Mouse (Mus musculus) midbrain, embryonic 15.5 days (tissue): ENCODE measurements around the gene Plekho1. TPM values are rescaled to one million over a fixed set of nuclear protein-coding genes. Genes with fewer than 3 reads are reported as not detected.

Experiments
- polyA plus RNA-seq: library from polyadenylated mRNA; unstranded; fragments of >200 nt; fragmentation: Nextera tagmentation; extraction: Ambion mirVana; gene quantifications from 2 replicates; pipeline ENCODE4 v1.2.1, GENCODE M21; 2015

Gene Plekho1
- polyA plus RNA-seq, 1 experiment from 2014 or later = 59.3 TPM

Other genes starting within 250 kb of the Plekho1 start
- 49.2 and 51.1 TPM in 2 replicates for gene Tars2, start 235.8 kb downstream of the Plekho1 start, polyA plus RNA-seq
- gene Rprd2, start 177.1 kb downstream of the Plekho1 start, polyA plus RNA-seq = 22.8 and 25.2 TPM in 2 replicates
- 40.0 and 40.6 TPM in 2 replicates for gene Prpf3, start 140.1 kb downstream of the Plekho1 start, polyA plus RNA-seq
- 252 and 260 TPM in 2 replicates for gene Mrps21, start 124.5 kb downstream of the Plekho1 start, polyA plus RNA-seq
- 5.0 and 5.3 TPM in 2 replicates for gene Ciart, start 113.8 kb downstream of the Plekho1 start, polyA plus RNA-seq
- 18.8 and 22.2 TPM in 2 replicates for gene BC028528, start 104.0 kb downstream of the Plekho1 start, polyA plus RNA-seq
- 34.3 and 36.1 TPM in 2 replicates for gene Aph1a, start 102.0 kb downstream of the Plekho1 start, polyA plus RNA-seq
- 10.6 and 11.1 TPM in 2 replicates for gene Car14, start 91.3 kb downstream of the Plekho1 start, polyA plus RNA-seq
- gene Anp32e, start 66.8 kb downstream of the Plekho1 start, polyA plus RNA-seq = 116 and 123 TPM in 2 replicates
- 64.4 and 65.6 TPM in 2 replicates for gene Vps45, start 62.5 kb upstream of the Plekho1 start, polyA plus RNA-seq
- gene Otud7b, start 108.5 kb upstream of the Plekho1 start, polyA plus RNA-seq = 7.7 and 8.2 TPM in 2 replicates
- gene Mtmr11, start 166.0 kb upstream of the Plekho1 start, polyA plus RNA-seq = 8.3 and 14.1 TPM in 2 replicates
- 138 and 147 TPM in 2 replicates for gene Sf3b4, start 176.3 kb upstream of the Plekho1 start, polyA plus RNA-seq
- gene Sv2a, start 185.2 kb upstream of the Plekho1 start, polyA plus RNA-seq = 140 and 142 TPM in 2 replicates
- gene Bola1, start 223.7 kb upstream of the Plekho1 start, polyA plus RNA-seq = 51.0 and 59.9 TPM in 2 replicates
- 0.92 TPM in 1 of 2 replicates, not detected in the other for gene Hist2h2ab, start 223.9 kb upstream of the Plekho1 start, polyA plus RNA-seq
- 1.8 and 2.2 TPM in 2 replicates for gene Hist2h2ac, start 224.9 kb upstream of the Plekho1 start, polyA plus RNA-seq
- gene Hist2h2be, start 225.1 kb upstream of the Plekho1 start, polyA plus RNA-seq = 5.1 and 5.4 TPM in 2 replicates
- 2.3 and 2.4 TPM in 2 replicates for gene Hist2h3c2, start 243.1 kb upstream of the Plekho1 start, polyA plus RNA-seq
- gene Hist2h2aa2, start 244.3 kb upstream of the Plekho1 start, polyA plus RNA-seq = 44.8 and 51.7 TPM in 2 replicates
- gene Hist2h2aa1, start 249.5 kb upstream of the Plekho1 start, polyA plus RNA-seq = 14.4 and 19.2 TPM in 2 replicates